Mouse (Mus musculus) hindbrain, embryonic 10.5 days (tissue): ENCODE measurements around the gene Ykt6. TPM values are rescaled to one million over a fixed set of nuclear protein-coding genes. Genes with fewer than 3 reads are reported as not detected.

ENCODE experiments used
- DNase-seq: peaks from one replicate; pipeline ENCODE4 v3.0.0-alpha.2; 2017; ENCODE audit warnings: low spot score
- H3K27ac ChIP-seq: fragments of 300-500 bp; sonication (generic); 2 replicates; pipeline ENCODE4 v1.5.1; 2016; ENCODE audit warnings: mild to moderate bottlenecking, moderate library complexity
- H3K27me3 ChIP-seq: fragments of 300-500 bp; sonication (generic); 2 replicates; pipeline ENCODE4 v1.6.1; 2016; ENCODE audit warnings: mild to moderate bottlenecking; ENCODE audit not compliant: poor library complexity, insufficient read depth, severe bottlenecking
- H3K36me3 ChIP-seq: fragments of 300-500 bp; sonication (generic); 2 replicates; pipeline ENCODE4 v1.6.1; 2016; ENCODE audit warnings: mild to moderate bottlenecking, moderate library complexity
- H3K4me1 ChIP-seq: fragments of 300-500 bp; sonication (generic); replicated peaks from 2 replicates; pipeline ENCODE4 v1.6.1; 2016; ENCODE audit warnings: mild to moderate bottlenecking
- H3K4me3 ChIP-seq: fragments of 300-500 bp; sonication (generic); 2 replicates; pipeline ENCODE4 v1.5.1; 2016; ENCODE audit warnings: mild to moderate bottlenecking, moderate library complexity
- H3K9me3 ChIP-seq: fragments of 300-500 bp; sonication (generic); 2 replicates; pipeline ENCODE4 v1.6.1; 2016; ENCODE audit warnings: mild to moderate bottlenecking, moderate library complexity
- WGBS: fragments of 180-500 bp; shearing (Covaris S2); methylation state at CpG from one replicate; pipeline ENCODE4 v1.1.7; 2016; 5-methylcytosine and 5-hydroxymethylcytosine counted together
- polyA plus RNA-seq: library from polyadenylated mRNA; unstranded; fragments of >200 nt; fragmentation: Nextera tagmentation; extraction: Ambion mirVana; gene quantifications from 2 replicates; pipeline ENCODE4 v1.2.1, GENCODE M21; 2016

Ykt6 gene
- polyA plus RNA-seq, 1 experiment from 2014 or later = 54.5 TPM

- Histone ChIP-seq H3K9me3 (no peaks in the 10 kb centered on the region), H3K4me3 (no peak overlapping the region), H3K27ac (no peak overlapping the region), H3K4me1 (peaks cover 44% of the 10 kb centered on the region), H3K36me3 (peaks cover 12% of the 10 kb centered on the region; the same call in 1 of the 2 replicates), H3K27me3 (no peaks in the 10 kb centered on the region)
- DNase-seq = no peak
- 31% methylated on average over 8 of the region's 8 CpGs for WGBS
Observed at GRCm38 (mm10) chr11:5953130-5953765, 2.2 kb upstream of the Ykt6 start.

DNA sequence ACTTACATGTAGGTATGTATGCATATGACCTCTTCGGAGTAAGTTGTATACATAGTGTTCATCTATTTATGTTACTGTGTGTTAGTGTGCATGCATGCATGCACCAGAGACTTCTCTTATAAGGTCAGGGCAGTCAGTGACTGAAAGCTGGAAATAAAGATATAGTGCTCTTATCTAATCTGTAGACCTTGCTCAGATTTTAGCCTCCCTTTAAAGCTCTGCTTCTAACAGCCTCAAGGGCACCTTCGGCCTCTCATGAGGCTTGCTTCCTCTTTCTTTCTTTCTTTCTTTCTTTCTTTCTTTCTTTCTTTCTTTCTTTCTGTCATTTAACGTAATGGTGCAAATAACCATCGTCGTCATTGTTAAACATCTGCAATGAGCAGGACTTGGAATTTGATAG is 1.1 kb upstream of the Ykt6 start:
- 83% methylated on average over 5 of the region's 5 CpGs for WGBS
- no peaks in the 10 kb centered on the region for H3K27me3 ChIP-seq
- DNase-seq = no peak
- H3K27ac ChIP-seq = peak overlapping the region; percentile 90; the same call in 1 of the 2 replicates
- no peak overlapping the region for H3K4me3 ChIP-seq
- peaks cover 18% of the 10 kb centered on the region for H3K36me3 ChIP-seq
- peaks cover 34% of the 10 kb centered on the region for H3K4me1 ChIP-seq
- no peaks in the 10 kb centered on the region for H3K9me3 ChIP-seq

DNA sequence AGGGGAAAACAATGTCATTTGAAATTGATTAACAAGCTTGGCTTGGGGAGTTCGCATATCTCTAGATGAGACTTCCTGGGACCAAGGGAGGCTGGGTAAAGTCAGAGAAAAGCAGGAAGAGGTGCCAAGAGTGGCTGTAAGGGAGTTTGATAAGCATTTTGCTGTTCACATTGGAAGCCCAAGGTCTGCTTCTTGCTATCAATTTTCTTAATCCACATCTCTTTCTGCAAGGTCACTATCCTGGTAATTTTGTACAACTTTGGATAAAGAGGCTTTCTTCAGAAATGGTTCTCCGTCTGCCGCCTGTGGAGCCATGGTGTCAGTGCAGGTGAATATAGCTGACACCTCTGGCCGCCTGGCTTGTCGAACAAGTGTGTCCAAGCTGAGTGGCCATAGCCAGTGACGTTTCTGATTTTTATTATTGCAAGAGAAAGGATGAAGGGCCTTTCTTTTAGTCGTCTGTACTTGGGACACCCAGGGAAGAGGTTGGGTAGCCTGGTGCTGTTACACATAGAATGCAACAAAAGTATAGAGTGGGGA is 458 bp upstream of the Ykt6 start:
- Histone ChIP-seq H3K27ac (peak overlapping the region; percentile 90), H3K36me3 (peaks cover 24% of the 10 kb centered on the region), H3K9me3 (no peaks in the 10 kb centered on the region), H3K27me3 (no peaks in the 10 kb centered on the region), H3K4me1 (peaks cover 28% of the 10 kb centered on the region), H3K4me3 (peak overlapping the region; percentile 81)
- WGBS = 9% methylated on average over 7 of the region's 7 CpGs
- no peak for DNase-seq

GRCm38 (mm10) chr11:5960051-5960450 is 4.6 kb downstream of the Ykt6 start:
- WGBS = 83% methylated on average over 2 of the region's 2 CpGs
- Histone ChIP-seq H3K4me1 (peaks cover 19% of the 10 kb centered on the region), H3K9me3 (no peaks in the 10 kb centered on the region), H3K27ac (no peak overlapping the region), H3K4me3 (no peak overlapping the region), H3K36me3 (peaks cover 75% of the 10 kb centered on the region), H3K27me3 (no peaks in the 10 kb centered on the region)
- DNase-seq = no peak

- H3K4me1 ChIP-seq = peaks cover 18% of the 10 kb centered on the region
- no peaks in the 10 kb centered on the region for H3K27me3 ChIP-seq
- no peak for DNase-seq
- no peaks in the 10 kb centered on the region for H3K9me3 ChIP-seq
- 83% methylated on average over 11 of the region's 11 CpGs for WGBS
- no peak overlapping the region for H3K27ac ChIP-seq
- H3K36me3 ChIP-seq = peaks cover 97% of the 10 kb centered on the region
- H3K4me3 ChIP-seq = no peak overlapping the region
Observed at GRCm38 (mm10) chr11:5965865-5966264, 10.4 kb downstream of the Ykt6 start.

DNA sequence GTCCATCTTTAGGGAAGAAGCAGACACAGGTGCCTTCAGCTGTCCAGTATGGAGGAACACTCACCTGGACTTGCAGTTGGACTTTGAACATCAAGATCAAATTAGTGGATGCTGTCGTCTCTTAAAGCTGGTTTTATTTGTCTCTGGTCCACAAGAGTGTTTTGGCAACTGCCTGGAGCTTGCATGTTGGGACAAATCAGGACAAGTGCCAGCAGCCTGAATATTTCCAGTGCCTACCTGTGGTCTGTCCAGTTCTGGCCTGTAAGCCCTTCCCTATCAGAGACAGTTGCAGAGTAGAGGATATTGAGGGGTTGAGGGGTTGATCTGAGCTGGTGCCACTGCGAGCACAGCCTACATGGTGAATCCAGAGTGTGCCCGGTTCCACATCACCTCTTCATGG is 11.3 kb downstream of the Ykt6 start:
- H3K27me3 ChIP-seq = no peaks in the 10 kb centered on the region; the same call in 1 of the 2 replicates
- WGBS = 92% methylated on average over 3 of the region's 3 CpGs
- peaks cover 95% of the 10 kb centered on the region for H3K36me3 ChIP-seq
- H3K27ac ChIP-seq = no peak overlapping the region
- no peak for DNase-seq
- H3K4me1 ChIP-seq = peaks cover 24% of the 10 kb centered on the region
- H3K4me3 ChIP-seq = no peak overlapping the region
- H3K9me3 ChIP-seq = no peaks in the 10 kb centered on the region

GRCm38 (mm10) chr11:5968223-5968622 is 12.7 kb downstream of the Ykt6 start:
- Histone ChIP-seq H3K27me3 (peaks cover 3% of the 10 kb centered on the region; the same call in 1 of the 2 replicates), H3K36me3 (peaks cover 85% of the 10 kb centered on the region), H3K9me3 (no peaks in the 10 kb centered on the region), H3K4me1 (peaks cover 39% of the 10 kb centered on the region), H3K4me3 (no peak overlapping the region), H3K27ac (peak overlapping the region; percentile 41; the same call in 1 of the 2 replicates)
- DNase-seq = no peak
- WGBS = 69% methylated on average over 6 of the region's 6 CpGs

- no peak overlapping the region for H3K4me3 ChIP-seq
- peaks cover 3% of the 10 kb centered on the region; the same call in 1 of the 2 replicates for H3K27me3 ChIP-seq
- 0 out of 2 replicates have a peak overlapping the region, but pooled peaks have one; percentile 29 for H3K27ac ChIP-seq
- peaks cover 55% of the 10 kb centered on the region for H3K36me3 ChIP-seq
- no peak for DNase-seq
- H3K9me3 ChIP-seq = no peaks in the 10 kb centered on the region
- peaks cover 52% of the 10 kb centered on the region for H3K4me1 ChIP-seq
- 62% methylated on average over 7 of the region's 7 CpGs for whole genome bisulfite sequencing
Observed at GRCm38 (mm10) chr11:5971202-5971601, 15.7 kb downstream of the Ykt6 start.

- DNase-seq = no peak
- Histone ChIP-seq H3K27ac (no peak overlapping the region), H3K36me3 (peaks cover 36% of the 10 kb centered on the region), H3K9me3 (no peaks in the 10 kb centered on the region), H3K27me3 (peaks cover 3% of the 10 kb centered on the region; the same call in 1 of the 2 replicates), H3K4me1 (peaks cover 51% of the 10 kb centered on the region), H3K4me3 (no peak overlapping the region)
- 46% methylated on average over 7 of the region's 7 CpGs for WGBS
Observed at GRCm38 (mm10) chr11:5973151-5973550, 17.7 kb downstream of the Ykt6 start.

DNA sequence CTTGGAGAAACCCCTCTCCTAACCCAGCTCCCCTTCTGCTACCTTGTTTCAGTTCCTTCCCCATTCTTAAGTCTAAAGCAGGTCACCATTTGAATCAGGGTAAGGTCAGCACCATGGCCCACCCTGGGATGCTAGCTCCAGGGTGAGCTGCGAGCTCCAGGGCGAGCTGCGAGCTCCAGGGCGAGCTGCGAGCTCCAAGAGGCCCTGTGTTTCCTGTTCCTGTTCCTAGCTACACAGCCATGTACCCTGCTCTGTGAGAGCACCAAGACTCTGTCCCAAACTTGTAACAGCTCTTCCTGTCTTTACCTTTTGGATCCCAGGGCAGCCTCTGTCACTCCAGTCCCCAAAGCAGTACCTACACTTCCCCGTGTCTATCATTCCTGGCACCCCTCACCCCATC is 18.6 kb downstream of the Ykt6 start:
- Histone ChIP-seq H3K4me3 (no peak overlapping the region), H3K27ac (no peak overlapping the region), H3K36me3 (peaks cover 27% of the 10 kb centered on the region), H3K27me3 (peaks cover 3% of the 10 kb centered on the region; the same call in 1 of the 2 replicates), H3K9me3 (no peaks in the 10 kb centered on the region), H3K4me1 (peaks cover 49% of the 10 kb centered on the region)
- WGBS = 82% methylated on average over 6 of the region's 6 CpGs
- DNase-seq = no peak

DNA sequence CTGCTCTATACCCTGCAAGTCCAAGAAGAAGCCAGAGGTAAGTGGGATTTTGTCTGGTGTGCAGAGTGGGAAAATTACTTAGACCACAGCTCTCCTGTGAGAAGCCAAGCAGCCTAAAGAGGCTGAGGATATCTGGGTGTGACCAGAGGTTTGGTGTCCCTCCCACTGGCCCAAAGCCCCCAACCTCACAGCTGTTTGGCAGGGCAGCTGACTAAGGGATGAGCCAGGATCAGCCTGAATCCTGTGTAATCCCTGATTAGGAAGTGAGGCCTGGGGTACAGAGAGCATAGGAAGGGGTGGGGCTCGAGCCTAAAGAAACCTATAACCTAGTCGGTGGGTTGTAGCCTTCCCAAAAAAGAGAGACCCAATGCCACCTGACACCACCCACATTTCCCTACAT is 19.6 kb downstream of the Ykt6 start:
- H3K27me3 ChIP-seq = peaks cover 3% of the 10 kb centered on the region; the same call in 1 of the 2 replicates
- DNase-seq = no peak
- H3K4me1 ChIP-seq = peaks cover 49% of the 10 kb centered on the region
- no peak overlapping the region for H3K27ac ChIP-seq
- peaks cover 18% of the 10 kb centered on the region for H3K36me3 ChIP-seq
- no peak overlapping the region for H3K4me3 ChIP-seq
- WGBS = 65% methylated on average over 2 of the region's 2 CpGs
- no peaks in the 10 kb centered on the region for H3K9me3 ChIP-seq

DNA sequence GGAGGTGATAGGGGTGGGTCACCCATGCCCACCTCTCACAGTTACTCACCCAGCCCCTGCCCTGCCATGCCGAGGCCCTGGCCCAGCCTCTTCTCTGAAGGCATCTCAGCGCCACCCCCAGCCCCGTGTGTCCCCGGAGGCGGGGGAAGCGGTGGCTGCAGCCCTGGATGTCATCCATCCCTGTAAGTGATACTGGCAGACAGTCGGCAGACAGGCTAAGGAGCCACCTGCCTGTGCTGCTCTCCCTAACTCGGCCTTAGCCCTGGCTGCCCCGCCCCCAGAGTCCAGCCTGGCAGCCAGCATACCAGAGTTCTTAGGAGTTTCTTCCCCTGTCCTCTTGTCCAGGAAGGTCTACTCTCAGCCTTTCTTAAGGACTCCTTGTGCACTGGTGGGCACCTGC is 20.6 kb downstream of the Ykt6 start:
- Histone ChIP-seq H3K4me1 (peaks cover 55% of the 10 kb centered on the region), H3K9me3 (no peaks in the 10 kb centered on the region), H3K36me3 (peaks cover 9% of the 10 kb centered on the region), H3K4me3 (no peak overlapping the region), H3K27ac (peak overlapping the region; percentile 9; the same call in 1 of the 2 replicates), H3K27me3 (peaks cover 3% of the 10 kb centered on the region; the same call in 1 of the 2 replicates)
- WGBS = 21% methylated on average over 9 of the region's 9 CpGs
- peak; percentile 13 for DNase-seq

DNA sequence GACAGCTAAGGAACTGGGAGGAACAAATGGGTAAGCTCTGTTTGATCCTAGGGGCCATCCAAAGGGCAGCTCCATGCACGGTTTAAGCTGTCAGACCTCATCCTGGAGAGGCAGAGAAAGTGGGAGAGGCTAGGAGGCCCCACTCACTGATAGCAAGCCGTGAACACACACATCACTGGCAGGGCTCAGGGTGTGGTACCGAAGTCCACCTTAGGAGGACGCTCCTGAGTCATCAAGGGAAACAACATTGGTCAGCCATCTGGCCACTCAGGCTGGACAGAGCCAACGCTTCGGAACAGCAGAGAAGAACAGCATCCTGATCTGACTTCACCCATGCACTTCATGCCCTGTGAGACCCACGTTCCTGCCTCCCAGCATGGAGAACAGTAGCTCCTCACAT is 23.6 kb downstream of the Ykt6 start:
- WGBS = 91% methylated on average over 7 of the region's 7 CpGs
- no peak overlapping the region for H3K27ac ChIP-seq

More for the DNA sequence above, 23.6 kb downstream of the Ykt6 start:
- Histone ChIP-seq H3K27me3 (no peaks in the 10 kb centered on the region), H3K4me3 (no peak overlapping the region), H3K36me3 (no peaks in the 10 kb centered on the region), H3K9me3 (no peaks in the 10 kb centered on the region), H3K4me1 (peaks cover 31% of the 10 kb centered on the region)
- DNase-seq = no peak
